Mouse (Mus musculus) limb, embryonic 12.5 days (tissue): Measurements from ENCODE around the gene Mamstr. TPM values are rescaled to one million over a fixed set of nuclear protein-coding genes. Genes with fewer than 3 reads are reported as not detected.

ENCODE experiments used
- ATAC-seq: fragments of 200-750 bp; cut with Nextera tagmentation; 2 replicates; pipeline ENCODE4 v1.8.0; 2017; ENCODE audit warnings: low read depth, moderate TSS enrichment; ENCODE audit not compliant: insufficient number of reproducible peaks, insufficient read depth, low FRiP score, low TSS enrichment
- H3K27ac ChIP-seq: fragments of 300-500 bp; sonication (generic); 2 replicates; pipeline ENCODE4 v1.5.1; 2016; ENCODE audit warnings: mild to moderate bottlenecking, moderate library complexity
- H3K27me3 ChIP-seq: fragments of 300-500 bp; sonication (generic); 2 replicates; pipeline ENCODE4 v1.6.1; 2016; ENCODE audit warnings: mild to moderate bottlenecking, moderate library complexity
- H3K36me3 ChIP-seq: fragments of 300-500 bp; sonication (generic); 2 replicates; pipeline ENCODE4 v1.6.1; 2016; ENCODE audit warnings: mild to moderate bottlenecking, moderate library complexity
- H3K4me1 ChIP-seq: fragments of 300-500 bp; sonication (generic); replicated peaks from 2 replicates; pipeline ENCODE4 v1.6.1; 2016
- H3K4me2 ChIP-seq: fragments of 300-500 bp; sonication (generic); 2 replicates; pipeline ENCODE4 v1.6.1; 2016; ENCODE audit warnings: mild to moderate bottlenecking, moderate library complexity
- H3K4me3 ChIP-seq: fragments of 300-500 bp; sonication (generic); replicated peaks from 2 replicates; pipeline ENCODE4 v1.5.1; 2016; ENCODE audit warnings: mild to moderate bottlenecking
- H3K9ac ChIP-seq: fragments of 300-500 bp; sonication (generic); replicated peaks from 2 replicates; pipeline ENCODE4 v1.6.1; 2016; ENCODE audit warnings: mild to moderate bottlenecking, moderate library complexity
- H3K9me3 ChIP-seq: fragments of 300-500 bp; sonication (generic); 2 replicates; pipeline ENCODE4 v1.6.1; 2016; ENCODE audit warnings: mild to moderate bottlenecking, moderate library complexity
- WGBS: fragments of 180-500 bp; shearing (Covaris S2); methylation state at CpG from one replicate; pipeline ENCODE4 v1.1.7; 2016; 5-methylcytosine and 5-hydroxymethylcytosine counted together
- polyA plus RNA-seq: library from polyadenylated mRNA; unstranded; fragments of >200 nt; fragmentation: Nextera tagmentation; extraction: Ambion mirVana; gene quantifications from 2 replicates; pipeline ENCODE4 v1.2.1, GENCODE M21; 2016

Mamstr gene
- polyA plus RNA-seq, result 5.7 and 5.9 TPM in 2 replicates

DNA sequence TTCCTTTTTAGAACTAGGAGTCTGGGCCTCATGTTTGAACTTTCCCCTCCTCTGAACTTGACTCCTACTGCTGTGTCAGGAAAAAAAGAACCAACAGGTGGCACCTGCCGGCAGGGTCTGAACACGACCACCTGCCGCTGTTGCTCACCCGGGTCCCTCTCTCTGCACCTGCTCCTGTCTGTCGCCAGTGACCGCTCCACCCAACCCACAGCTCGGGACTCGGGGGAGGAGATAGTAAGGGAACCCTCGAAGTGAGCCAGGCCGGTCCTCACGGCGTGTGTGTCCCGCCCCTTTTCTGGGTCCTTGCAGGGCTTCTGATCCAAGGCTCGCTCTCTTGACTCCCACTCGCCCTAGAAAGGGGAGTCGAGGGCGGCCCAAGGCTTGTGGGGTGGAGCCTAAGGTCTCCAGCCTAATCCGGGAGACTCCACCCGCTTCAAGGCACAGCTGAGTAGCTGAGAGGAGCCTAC is at the start of gene Mamstr:
Gene Mamstr, plus strand, starts transcription at position 417 of the 467 bp plus-strand sequence.
- 0 out of 2 replicates have a peak within 1 kb of the TSS, but pooled peaks have one; percentile 53 for H3K27ac ChIP-seq
- peaks cover 44% of the 10 kb centered on the region for H3K4me1 ChIP-seq
- H3K36me3 ChIP-seq, result peaks cover 14% of the 10 kb centered on the region; the same call in 1 of the 2 replicates
- no peaks in the 10 kb centered on the region for H3K9me3 ChIP-seq
- ATAC-seq, result no peak
- peak within 1 kb of the TSS; percentile 64; the same call in 1 of the 2 replicates for H3K4me2 ChIP-seq
- WGBS, result 18% methylated on average over 19 of the region's 19 CpGs
- peak within 1 kb of the TSS; percentile 32; the same call in 1 of the 2 replicates for H3K4me3 ChIP-seq
- peaks cover under 1% of the 10 kb centered on the region; the same call in 1 of the 2 replicates for H3K27me3 ChIP-seq
- no peak within 1 kb of the TSS for H3K9ac ChIP-seq

GRCm38 (mm10) chr7:45590874-45591273 is 48.9 kb upstream of the Mamstr start:
- H3K27ac ChIP-seq, result no peak overlapping the region
- ATAC-seq, result no peak
- H3K4me2 ChIP-seq, result no peak overlapping the region
- no peaks in the 10 kb centered on the region for H3K9me3 ChIP-seq
- H3K27me3 ChIP-seq, result no peaks in the 10 kb centered on the region
- 65% methylated on average over 3 of the region's 3 CpGs for WGBS
- H3K9ac ChIP-seq, result no peak overlapping the region
- H3K4me1 ChIP-seq, result 0 out of 2 replicates have a peak, but pooled peaks cover 3% of the 10 kb centered on the region
- peaks cover 9% of the 10 kb centered on the region for H3K36me3 ChIP-seq
- no peak overlapping the region for H3K4me3 ChIP-seq

- no peaks in the 10 kb centered on the region for H3K27me3 ChIP-seq
- H3K4me2 ChIP-seq, result no peak overlapping the region
- no peaks in the 10 kb centered on the region for H3K9me3 ChIP-seq
- ATAC-seq, result no peak
- H3K36me3 ChIP-seq, result peaks cover 5% of the 10 kb centered on the region; the same call in 1 of the 2 replicates
- H3K4me1 ChIP-seq, result 0 out of 2 replicates have a peak, but pooled peaks cover 3% of the 10 kb centered on the region
- no peak overlapping the region for H3K27ac ChIP-seq
- no peak overlapping the region for H3K4me3 ChIP-seq
- 87% methylated on average over 7 of the region's 7 CpGs for WGBS
- H3K9ac ChIP-seq, result no peak overlapping the region
Observed at GRCm38 (mm10) chr7:45591880-45592279, 47.9 kb upstream of the Mamstr start.

GRCm38 (mm10) chr7:45593118-45593815 is 46.5 kb upstream of the Mamstr start:
- WGBS, result 24% methylated on average over 10 of the region's 10 CpGs

GRCm38 (mm10) chr7:45595176-45595575 is 44.6 kb upstream of the Mamstr start:
- H3K36me3 ChIP-seq, result no peaks in the 10 kb centered on the region
- no peak overlapping the region for H3K9ac ChIP-seq
- no peaks in the 10 kb centered on the region for H3K27me3 ChIP-seq
- WGBS, result 80% methylated on average over 4 of the region's 4 CpGs
- no peak overlapping the region for H3K4me3 ChIP-seq
- H3K27ac ChIP-seq, result no peak overlapping the region
- peaks cover 9% of the 10 kb centered on the region for H3K4me1 ChIP-seq
- no peak overlapping the region for H3K4me2 ChIP-seq
- H3K9me3 ChIP-seq, result no peaks in the 10 kb centered on the region
- ATAC-seq, result no peak

More at GRCm38 (mm10) chr7:45593118-45593815, 46.5 kb upstream of the Mamstr start:
- H3K9ac ChIP-seq, result no peak overlapping the region
- no peak overlapping the region for H3K4me3 ChIP-seq
- no peak overlapping the region for H3K4me2 ChIP-seq
- H3K27me3 ChIP-seq, result no peaks in the 10 kb centered on the region
- H3K27ac ChIP-seq, result no peak overlapping the region
- no peak for ATAC-seq
- H3K9me3 ChIP-seq, result no peaks in the 10 kb centered on the region
- H3K4me1 ChIP-seq, result 0 out of 2 replicates have a peak, but pooled peaks cover 3% of the 10 kb centered on the region
- H3K36me3 ChIP-seq, result no peaks in the 10 kb centered on the region

DNA sequence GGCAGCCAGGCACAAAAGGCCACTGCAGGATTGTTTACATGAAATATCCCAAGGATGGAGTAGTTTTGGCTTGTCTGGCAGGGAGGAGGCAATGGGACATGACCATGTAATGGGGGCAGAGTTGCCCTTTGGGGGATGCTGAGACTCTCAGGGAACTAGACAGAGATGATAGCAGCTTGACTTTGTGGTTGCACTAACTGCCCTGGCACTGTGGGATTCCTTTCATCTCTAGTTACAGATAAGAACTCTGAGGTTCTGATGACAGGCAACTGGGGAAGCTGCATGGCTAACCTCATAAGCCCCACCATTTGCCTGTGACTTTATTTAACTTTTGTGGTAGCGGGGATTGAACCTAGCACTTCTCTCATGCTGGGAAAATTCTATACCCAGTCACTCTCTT is 43.7 kb upstream of the Mamstr start:
- Histone ChIP-seq H3K9me3 (no peaks in the 10 kb centered on the region), H3K27me3 (no peaks in the 10 kb centered on the region), H3K4me3 (no peak overlapping the region), H3K9ac (no peak overlapping the region), H3K4me1 (peaks cover 9% of the 10 kb centered on the region), H3K4me2 (no peak overlapping the region), H3K36me3 (no peaks in the 10 kb centered on the region), H3K27ac (no peak overlapping the region)
- WGBS, result 67% methylated on average over 1 of the region's 1 CpGs
- ATAC-seq, result no peak

- ATAC-seq, result no peak
- no peak overlapping the region for H3K4me2 ChIP-seq
- no peaks in the 10 kb centered on the region for H3K9me3 ChIP-seq
- no peaks in the 10 kb centered on the region for H3K36me3 ChIP-seq
- H3K4me3 ChIP-seq, result no peak overlapping the region
- H3K9ac ChIP-seq, result no peak overlapping the region
- H3K4me1 ChIP-seq, result peaks cover 17% of the 10 kb centered on the region
- H3K27ac ChIP-seq, result no peak overlapping the region
- H3K27me3 ChIP-seq, result no peaks in the 10 kb centered on the region
- WGBS, result 85% methylated on average over 5 of the region's 5 CpGs
Observed at GRCm38 (mm10) chr7:45597013-45597412, 42.8 kb upstream of the Mamstr start.

- no peaks in the 10 kb centered on the region for H3K9me3 ChIP-seq
- no peak overlapping the region for H3K9ac ChIP-seq
- no peak overlapping the region for H3K4me2 ChIP-seq
- H3K36me3 ChIP-seq, result no peaks in the 10 kb centered on the region
- WGBS, result 95% methylated on average over 6 of the region's 6 CpGs
- H3K4me1 ChIP-seq, result peaks cover 18% of the 10 kb centered on the region
- no peak for ATAC-seq
- no peak overlapping the region for H3K27ac ChIP-seq
- no peaks in the 10 kb centered on the region for H3K27me3 ChIP-seq
- no peak overlapping the region for H3K4me3 ChIP-seq
Observed at GRCm38 (mm10) chr7:45597527-45597926, 42.2 kb upstream of the Mamstr start.

DNA sequence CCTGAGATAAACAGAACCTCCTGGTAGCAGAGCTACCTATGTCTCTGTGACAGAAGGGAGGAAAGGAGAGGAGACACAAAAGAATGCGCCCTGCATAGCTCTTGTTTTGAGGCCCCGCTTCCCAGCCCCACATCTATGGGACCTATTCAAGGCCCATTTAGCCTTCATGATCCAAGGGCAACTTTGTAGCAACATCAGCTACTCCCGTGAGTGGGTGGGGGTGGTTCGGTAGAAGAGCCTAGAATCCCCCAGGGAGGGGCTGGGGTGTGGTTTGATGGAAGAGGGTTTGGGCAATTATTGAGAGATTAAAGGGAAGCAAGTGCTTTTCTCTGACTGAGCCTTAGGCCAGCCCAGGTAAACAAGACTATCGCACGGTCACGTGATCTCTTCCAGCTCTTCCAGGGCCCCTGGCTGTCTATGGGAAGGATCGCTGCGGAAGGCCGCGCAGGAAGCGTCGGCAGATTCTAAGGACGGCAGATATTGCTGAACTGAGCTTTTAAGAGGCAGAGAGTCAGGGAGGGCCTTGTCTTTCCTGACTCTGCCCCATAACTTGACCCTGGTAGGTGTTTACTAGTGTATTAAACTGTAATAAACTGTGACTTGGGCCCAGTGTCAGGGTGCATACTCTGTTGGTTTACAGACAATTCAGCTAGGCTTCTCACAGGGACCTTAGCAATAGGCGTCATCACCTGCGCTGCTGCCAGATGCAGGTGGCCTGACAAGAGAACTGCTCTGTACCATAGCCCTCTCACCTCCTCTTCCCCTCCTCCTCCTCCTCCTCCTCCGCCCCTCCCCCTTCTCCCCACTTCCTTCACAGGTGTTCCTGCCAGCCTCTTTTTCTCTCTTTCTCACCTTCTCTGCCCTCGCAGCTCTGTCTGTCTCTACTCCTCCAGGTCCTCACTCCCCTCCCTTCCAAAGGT is 40.6 kb upstream of the Mamstr start:
- H3K4me2 ChIP-seq, result no peak overlapping the region
- no peak overlapping the region for H3K4me3 ChIP-seq
- no peak overlapping the region for H3K9ac ChIP-seq
- H3K4me1 ChIP-seq, result peaks cover 18% of the 10 kb centered on the region
- no peaks in the 10 kb centered on the region for H3K9me3 ChIP-seq
- H3K27ac ChIP-seq, result no peak overlapping the region
- ATAC-seq, result no peak
- no peaks in the 10 kb centered on the region for H3K27me3 ChIP-seq
- no peaks in the 10 kb centered on the region for H3K36me3 ChIP-seq
- 38% methylated on average over 18 of the region's 18 CpGs for WGBS

DNA sequence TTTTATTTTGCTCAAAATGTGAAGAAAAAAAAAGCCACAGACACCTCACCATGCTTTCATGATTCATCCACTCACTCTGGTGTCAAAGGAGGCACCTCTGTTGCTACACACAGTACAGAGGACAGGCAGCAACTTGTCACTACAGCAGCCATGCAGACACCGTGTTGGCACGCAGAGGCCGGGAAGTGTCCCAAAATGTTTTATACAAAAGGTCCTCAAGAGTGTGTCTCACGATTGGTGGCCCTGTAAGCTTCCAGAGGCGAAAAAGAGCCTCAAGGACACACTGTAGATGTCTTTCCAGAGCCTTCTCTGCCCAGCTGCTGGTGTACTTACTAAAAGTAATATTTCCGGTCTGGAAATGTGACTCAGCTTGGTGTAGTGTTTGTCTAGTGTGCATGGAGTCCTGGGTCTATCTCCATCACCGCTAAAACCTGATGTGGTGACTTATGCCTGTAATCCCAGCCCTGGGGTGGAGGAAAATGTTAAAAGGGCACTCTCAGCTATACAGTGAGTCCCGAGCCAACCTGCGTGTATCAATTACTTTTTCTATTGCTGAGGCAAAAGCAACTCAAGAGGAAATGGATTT is 34.0 kb upstream of the Mamstr start:
- H3K4me2 ChIP-seq, result no peak overlapping the region
- H3K36me3 ChIP-seq, result no peaks in the 10 kb centered on the region
- H3K4me1 ChIP-seq, result peaks cover 9% of the 10 kb centered on the region
- no peak for ATAC-seq
- H3K27me3 ChIP-seq, result no peaks in the 10 kb centered on the region
- no peaks in the 10 kb centered on the region for H3K9me3 ChIP-seq
- H3K27ac ChIP-seq, result no peak overlapping the region
- H3K9ac ChIP-seq, result no peak overlapping the region
- WGBS, result 83% methylated on average over 9 of the region's 9 CpGs
- no peak overlapping the region for H3K4me3 ChIP-seq

GRCm38 (mm10) chr7:45609511-45609910 is 30.3 kb upstream of the Mamstr start:
- ATAC-seq, result no peak
- no peaks in the 10 kb centered on the region for H3K36me3 ChIP-seq
- H3K27ac ChIP-seq, result no peak overlapping the region
- no peaks in the 10 kb centered on the region for H3K27me3 ChIP-seq
- H3K4me3 ChIP-seq, result no peak overlapping the region
- 64% methylated on average over 1 of the region's 1 CpGs for WGBS
- H3K4me2 ChIP-seq, result no peak overlapping the region
- H3K4me1 ChIP-seq, result no peaks in the 10 kb centered on the region
- H3K9me3 ChIP-seq, result no peaks in the 10 kb centered on the region
- no peak overlapping the region for H3K9ac ChIP-seq
